Mouse (Mus musculus) spleen, adult 2 months (tissue): ENCODE data around the gene Vwc2. TPM values are rescaled to one million over a fixed set of nuclear protein-coding genes. Genes with fewer than 3 reads are reported as not detected.

Experiments
- DNase-seq, 2 experiments: peaks; one replicate each; pipeline versions ENCODE4 v3.0.0 to v3.0.0-alpha.2; 2012 to 2021; ENCODE audit warnings: low spot score in 2 of 2, low read depth in 1 of 2
- H3K27ac ChIP-seq: fragments of 200-500 bp; 2 replicates; pipeline ENCODE4 v1.5.1; 2012; ENCODE audit warnings: low read length, inconsistent platforms; ENCODE audit not compliant: insufficient read depth
- H3K27me3 ChIP-seq: fragments of 200-500 bp; 2 replicates; pipeline ENCODE4 v1.6.1; 2012; ENCODE audit warnings: mild to moderate bottlenecking, moderate library complexity, low read length, inconsistent platforms; ENCODE audit not compliant: control insufficient read depth, insufficient read depth
- H3K36me3 ChIP-seq: fragments of 200-500 bp; 2 replicates; pipeline ENCODE4 v1.6.1; 2012; ENCODE audit warnings: mild to moderate bottlenecking, low read length, inconsistent platforms; ENCODE audit not compliant: control insufficient read depth, insufficient read depth
- H3K4me1 ChIP-seq: fragments of 200-500 bp; 2 replicates; pipeline ENCODE4 v1.6.1; 2011; ENCODE audit warnings: inconsistent platforms; ENCODE audit not compliant: control insufficient read depth, insufficient read depth, insufficient read length
- H3K4me3 ChIP-seq: fragments of 200-500 bp; 2 replicates; pipeline ENCODE4 v1.5.1; 2011; ENCODE audit warnings: mild to moderate bottlenecking, inconsistent platforms; ENCODE audit not compliant: insufficient read depth, insufficient read length; ENCODE audit errors: extremely low read depth
- CTCF ChIP-seq: fragments of 200-500 bp; IDR thresholded peaks from 2 replicates; pipeline ENCODE4 v1.5.1; 2011; ENCODE audit warnings: mild to moderate bottlenecking, inconsistent platforms; ENCODE audit not compliant: insufficient read depth, insufficient read length, insufficient replicate concordance; ENCODE audit errors: extremely low read depth
- POLR2A ChIP-seq: fragments of 200-500 bp; IDR thresholded peaks from 2 replicates; pipeline ENCODE4 v1.6.1; 2011; ENCODE audit warnings: low read depth, low read length, inconsistent platforms
- WGBS: fragments of 180-500 bp; shearing (Covaris S2); methylation state at CpG from one replicate; pipeline ENCODE4 v1.1.7; 2018; 5-methylcytosine and 5-hydroxymethylcytosine counted together
- polyA plus RNA-seq: library from polyadenylated mRNA; depleted of rRNA; stranded (reverse); fragments of >200 nt; gene quantifications from 2 replicates; pipeline ENCODE4 v1.2.3, GENCODE M21; 2012

Vwc2 gene
- polyA plus RNA-seq, 1 experiment, result 0.33 TPM

DNA sequence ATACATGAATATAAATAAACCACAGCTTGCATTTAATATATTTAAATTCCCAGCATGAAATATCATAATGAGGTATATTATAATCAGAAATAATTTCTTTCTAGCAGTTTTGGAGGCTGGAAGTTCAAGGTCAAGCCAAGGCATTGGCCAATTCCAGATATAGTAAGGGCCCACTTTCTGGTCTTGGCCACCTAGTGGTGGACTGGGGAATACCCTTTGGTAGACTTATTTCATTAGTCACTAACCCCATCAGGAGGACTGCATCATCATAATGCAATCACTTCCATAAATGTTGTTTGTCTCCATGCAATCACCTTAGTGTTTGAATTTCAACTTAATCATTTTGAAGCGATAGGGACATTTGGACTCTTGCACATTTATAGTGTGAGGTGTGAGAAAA lies 125.3 kb downstream of the Vwc2 start:
- Histone ChIP-seq H3K36me3 (no peaks in the 10 kb centered on the region), H3K27me3 (no peaks in the 10 kb centered on the region), H3K4me3 (no peak overlapping the region), H3K27ac (no peak overlapping the region), H3K4me1 (no peaks in the 10 kb centered on the region)
- WGBS, result 75% methylated on average over 1 of the region's 1 CpGs
- DNase-seq, result peak in 1 of 2 experiments; percentile 1
- TF ChIP-seq POLR2A (no peak), CTCF (no peak)

- TF ChIP-seq CTCF, result no peak
- TF ChIP-seq POLR2A, result no peak
- H3K36me3 ChIP-seq, result no peaks in the 10 kb centered on the region
- WGBS, result 62% methylated on average over 6 of the region's 6 CpGs
These were observed 128.8 kb downstream of the Vwc2 start for GRCm38 (mm10) chr11:11242694-11243377.

DNA sequence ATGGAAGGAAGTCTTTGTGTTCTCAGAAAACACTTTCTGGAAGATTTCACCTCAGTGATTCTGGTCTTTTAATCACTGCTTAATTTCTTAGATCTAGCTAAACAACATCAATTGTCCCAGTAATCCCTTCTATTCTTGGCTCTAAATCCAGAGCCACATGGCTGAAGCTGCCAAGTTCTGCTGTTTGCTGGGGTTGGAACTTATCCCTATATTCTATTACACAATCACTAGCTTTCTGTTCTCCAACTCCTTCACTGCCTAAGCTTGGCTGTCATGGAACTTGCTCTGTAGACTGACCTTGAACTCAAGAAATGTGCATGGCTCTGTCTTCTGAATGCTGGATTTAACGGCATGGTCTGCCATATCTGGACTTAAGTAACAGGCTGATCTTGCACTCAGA lies 143.3 kb downstream of the Vwc2 start:
- TF ChIP-seq CTCF (no peak), POLR2A (no peak)
- no peak for DNase-seq
- Histone ChIP-seq H3K36me3 (no peaks in the 10 kb centered on the region), H3K27ac (no peak overlapping the region), H3K4me1 (no peaks in the 10 kb centered on the region), H3K27me3 (no peaks in the 10 kb centered on the region), H3K4me3 (no peak overlapping the region)
- WGBS, result 83% methylated on average over 1 of the region's 1 CpGs

More at GRCm38 (mm10) chr11:11242694-11243377, 128.8 kb downstream of the Vwc2 start:
- Histone ChIP-seq H3K27ac (no peak overlapping the region), H3K27me3 (no peaks in the 10 kb centered on the region), H3K4me1 (no peaks in the 10 kb centered on the region), H3K4me3 (no peak overlapping the region)
- no peak for DNase-seq

DNA sequence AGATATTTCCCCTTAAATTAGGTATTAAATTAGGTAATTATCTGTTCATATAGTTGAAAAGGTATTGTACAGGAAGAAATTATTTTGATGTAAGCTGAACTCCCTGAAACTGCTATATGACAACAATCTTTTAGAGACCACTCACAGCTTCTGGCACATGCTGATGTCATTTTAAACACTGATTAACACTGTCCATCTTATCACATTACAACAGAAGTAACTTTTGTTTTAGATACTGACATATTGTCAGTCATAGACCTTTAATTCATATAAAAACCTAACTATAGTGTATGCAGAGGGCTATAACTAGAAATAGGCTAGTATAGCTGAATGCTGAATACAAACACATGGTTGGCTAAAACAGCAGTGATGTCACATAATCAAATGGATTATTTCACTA lies 166.1 kb downstream of the Vwc2 start:
- Histone ChIP-seq H3K36me3 (no peaks in the 10 kb centered on the region), H3K4me3 (no peak overlapping the region), H3K4me1 (no peaks in the 10 kb centered on the region), H3K27ac (no peak overlapping the region), H3K27me3 (no peaks in the 10 kb centered on the region)
- no peak for DNase-seq
- no peak for TF ChIP-seq POLR2A
- no peak for TF ChIP-seq CTCF

DNA sequence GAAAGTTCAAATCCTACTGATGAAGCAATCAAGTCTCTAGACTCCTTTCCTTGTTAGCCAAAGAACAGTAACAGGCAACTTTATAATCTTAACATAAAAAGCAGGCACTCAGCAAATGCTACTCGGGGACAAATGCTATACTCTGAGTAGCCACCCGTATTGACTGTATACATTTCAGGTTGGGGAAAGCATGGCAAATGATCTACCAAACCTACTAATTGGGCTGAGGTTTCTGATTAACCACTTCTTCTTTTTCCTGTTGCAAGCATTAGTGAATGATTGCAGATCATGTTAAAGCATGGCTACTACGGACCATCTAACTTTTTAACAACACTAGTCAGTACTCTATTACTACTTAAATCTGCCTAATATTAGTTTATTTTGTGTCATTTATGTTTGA lies 169.5 kb downstream of the Vwc2 start:
- no peak overlapping the region for H3K4me3 ChIP-seq
- H3K27me3 ChIP-seq, result no peaks in the 10 kb centered on the region
- no peaks in the 10 kb centered on the region for H3K36me3 ChIP-seq
- 87% methylated on average over 3 of the region's 3 CpGs for WGBS
- no peak for DNase-seq
- no peak overlapping the region for H3K27ac ChIP-seq
- TF ChIP-seq CTCF (no peak), POLR2A (no peak)
- H3K4me1 ChIP-seq, result no peaks in the 10 kb centered on the region
